Mouse (Mus musculus): Measurements from ENCODE around the gene Hhipl1.

Gene Hhipl1

GRCm38 (mm10) chr12:108312432-108312851, 6.4 kb downstream of the Hhipl1 start:
- 82% methylated on average over 6 of the region's 6 CpGs for WGBS

DNA sequence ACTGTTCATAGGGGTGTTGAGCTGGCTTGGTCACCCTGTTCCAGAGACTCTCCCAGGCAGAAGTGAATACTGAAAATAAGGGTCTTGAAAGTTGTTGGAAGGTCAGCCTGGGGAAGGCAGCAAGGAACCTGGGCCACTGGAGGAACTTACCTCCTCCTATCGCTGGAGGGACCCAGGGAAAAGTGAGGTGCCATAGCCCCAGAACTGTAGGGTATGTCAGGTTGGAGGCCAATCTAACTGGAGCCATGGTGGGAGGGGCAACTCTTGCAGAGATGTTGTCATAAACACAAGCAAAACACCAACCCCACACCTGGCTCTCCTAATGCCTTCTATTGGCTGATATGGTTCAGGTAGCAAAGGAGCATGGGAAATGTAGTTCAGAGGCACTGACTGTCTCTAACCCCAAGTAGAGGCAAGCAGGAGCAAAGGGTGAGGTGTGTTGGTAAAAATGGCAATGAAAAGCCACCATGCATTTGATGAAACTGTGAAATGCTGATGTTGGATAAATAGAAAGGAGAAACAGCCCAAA, 7.2 kb downstream of the Hhipl1 start:
- WGBS, result 83% methylated on average over 1 of the region's 1 CpGs

DNA sequence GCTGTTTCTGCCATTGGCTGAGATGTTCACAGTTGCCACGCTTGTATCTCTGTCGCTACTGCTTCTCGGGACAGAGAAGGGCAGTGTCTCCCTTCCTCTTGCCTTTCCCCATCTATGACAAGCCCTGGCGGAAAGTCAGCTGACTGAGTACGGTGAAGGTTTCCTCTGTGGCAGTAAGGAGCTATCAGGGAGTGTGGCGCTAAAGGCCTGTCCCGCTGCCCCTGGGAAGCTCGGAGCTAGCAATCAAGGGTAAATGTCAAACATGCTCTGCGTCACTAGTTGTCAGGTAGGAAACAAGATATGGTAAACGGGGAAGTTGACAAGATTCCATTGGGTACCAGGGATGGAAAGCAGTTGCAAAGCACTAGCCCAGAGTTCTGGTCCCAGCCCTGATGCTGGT, 9.7 kb downstream of the Hhipl1 start:
- WGBS, result 83% methylated on average over 10 of the region's 10 CpGs

DNA sequence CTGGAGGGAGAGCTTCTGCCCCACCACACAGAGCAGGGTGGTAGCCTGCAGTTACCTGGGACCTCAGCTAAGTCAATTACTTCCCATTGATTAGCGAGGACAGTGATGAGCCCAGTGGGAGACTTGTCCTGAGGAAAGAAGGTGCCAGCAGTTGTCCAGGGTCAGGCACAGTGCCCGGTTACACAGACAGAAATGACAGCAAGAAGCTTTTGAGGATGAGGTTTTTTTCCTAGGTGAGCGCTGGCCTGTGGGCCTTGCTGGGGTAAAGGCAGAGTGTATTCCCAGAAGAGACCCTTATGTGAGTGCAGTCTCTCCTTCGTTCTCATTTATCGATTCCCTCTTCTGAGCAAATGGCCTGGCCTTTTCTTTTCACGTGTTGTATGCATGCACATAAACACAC, 10.6 kb downstream of the Hhipl1 start:
- 75% methylated on average over 6 of the region's 6 CpGs for WGBS

- WGBS, result 51% methylated on average over 9 of the region's 9 CpGs
These were observed 11.2 kb downstream of the Hhipl1 start for GRCm38 (mm10) chr12:108317201-108317738.

- 58% methylated on average over 18 of the region's 18 CpGs for WGBS
These were observed 11.9 kb downstream of the Hhipl1 start for GRCm38 (mm10) chr12:108317826-108318430.

- 66% methylated on average over 37 of the region's 37 CpGs for WGBS
These were observed 12.4 kb downstream of the Hhipl1 start for GRCm38 (mm10) chr12:108318499-108318898.

DNA sequence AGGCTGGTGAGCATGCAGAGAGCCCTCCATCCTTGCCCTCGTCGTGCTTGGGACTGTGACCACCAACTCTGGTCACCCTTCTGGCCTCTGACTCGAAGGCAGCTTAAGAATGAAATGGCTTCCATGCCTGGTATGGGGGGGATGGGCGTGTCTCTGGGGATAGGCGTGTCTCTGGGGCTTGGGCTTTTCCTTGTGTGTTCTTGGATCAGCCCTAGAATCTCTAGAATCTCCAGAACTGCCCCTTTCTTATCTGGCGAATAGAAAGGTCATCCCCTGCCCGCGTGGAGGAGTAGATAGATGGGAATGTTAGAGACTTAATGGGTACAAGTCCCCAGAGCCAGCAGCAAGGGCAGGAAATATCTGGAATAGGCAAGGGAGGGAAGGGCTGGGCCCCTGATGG, 14.0 kb downstream of the Hhipl1 start:
- WGBS, result 65% methylated on average over 8 of the region's 8 CpGs

DNA sequence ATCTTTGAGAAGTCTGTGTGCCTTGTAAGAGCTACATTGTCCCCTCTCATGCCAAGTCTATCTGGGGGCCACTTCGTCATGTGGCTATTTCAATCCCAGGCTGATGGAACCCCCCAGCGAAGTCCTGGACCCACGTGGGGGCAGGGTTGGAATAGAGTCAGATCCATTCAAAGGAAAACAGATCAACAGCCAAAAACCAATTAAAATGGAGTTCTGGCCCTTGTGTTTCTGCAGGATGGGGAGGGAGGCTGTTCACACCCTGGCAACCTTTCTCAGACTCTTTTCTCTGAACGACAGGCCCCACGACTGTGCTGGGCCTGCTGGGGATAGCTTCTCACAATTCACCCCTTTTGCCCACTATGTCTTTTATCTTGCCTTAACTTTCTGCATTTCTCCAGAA, 20.3 kb downstream of the Hhipl1 start:
- WGBS, result 25% methylated on average over 5 of the region's 5 CpGs

GRCm38 (mm10) chr12:108327889-108328491, 21.9 kb downstream of the Hhipl1 start:
- 13% methylated on average over 66 of the region's 66 CpGs for WGBS

DNA sequence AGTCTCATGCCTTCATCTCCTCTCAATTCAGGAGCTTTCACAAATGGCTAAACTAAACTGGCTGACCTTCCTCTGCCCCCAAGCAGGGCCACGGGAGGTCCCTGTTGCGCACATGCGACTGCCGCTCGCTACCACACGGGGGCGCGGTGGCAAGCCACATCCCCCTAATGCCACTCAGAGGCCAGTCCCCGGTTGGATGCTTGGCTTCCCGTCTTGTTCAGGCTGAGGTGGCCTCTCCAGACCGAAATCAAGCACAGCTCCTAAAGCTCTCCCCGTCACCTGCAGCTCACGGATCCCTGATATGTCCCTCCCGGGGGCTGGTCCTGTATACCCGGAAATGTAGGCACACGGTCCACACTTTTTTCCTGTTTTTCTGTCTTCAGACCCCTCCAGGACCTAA, 27.0 kb downstream of the Hhipl1 start:
- under 1% methylated on average over 16 of the region's 16 CpGs for WGBS

DNA sequence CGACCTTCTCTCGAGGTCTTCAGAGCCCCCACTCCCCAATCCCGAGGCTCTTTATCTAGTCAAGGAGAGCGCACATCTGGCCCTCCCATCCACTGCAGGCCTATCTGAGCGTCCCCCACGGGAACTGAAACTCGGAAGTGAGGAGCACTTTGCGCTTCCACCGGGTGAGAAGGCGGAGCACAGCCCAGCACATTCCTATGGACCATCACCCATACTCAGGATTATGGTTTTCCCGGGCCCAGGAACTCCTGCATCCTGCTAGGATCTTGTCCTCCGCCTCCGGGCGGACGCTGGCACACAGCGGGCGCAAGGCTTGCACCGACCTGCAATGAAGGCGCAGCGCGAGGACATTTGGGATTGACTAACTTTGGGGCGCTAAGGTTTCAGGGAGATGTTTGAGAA, 27.4 kb downstream of the Hhipl1 start:
- under 1% methylated on average over 22 of the region's 22 CpGs for WGBS

DNA sequence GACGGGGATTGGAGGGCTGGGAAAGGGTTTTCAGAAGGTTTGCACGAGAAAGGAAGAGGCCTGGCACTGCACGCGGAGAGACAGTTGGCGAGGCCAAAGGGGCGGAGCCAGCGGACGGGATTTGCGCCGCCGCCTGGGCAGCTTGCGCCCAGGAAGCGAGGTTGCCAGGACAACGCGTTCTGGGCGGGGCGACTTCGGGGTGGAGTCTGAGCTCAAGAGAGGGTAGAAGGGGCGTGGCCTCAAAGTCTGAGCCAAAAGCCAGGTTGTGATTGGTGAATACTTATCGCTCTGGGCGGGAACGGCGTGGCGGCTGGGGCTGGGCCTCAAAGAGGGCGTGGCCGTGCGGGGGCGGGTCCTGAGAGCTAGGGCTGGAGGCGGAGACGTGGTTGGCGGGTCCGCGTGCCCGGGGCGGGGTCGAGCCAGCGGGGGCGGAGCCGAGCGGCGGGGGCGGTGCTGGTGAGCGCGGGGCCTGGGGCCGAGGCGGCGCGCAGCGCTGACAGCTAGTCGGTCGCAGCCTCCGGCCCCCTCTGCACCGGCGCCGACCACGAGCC, 27.9 kb downstream of the Hhipl1 start, which contains the start of gene Cyp46a1:
Cyp46a1 (plus strand) TSS at position 487 of the 551 bp plus-strand sequence.
- under 1% methylated on average over 43 of the region's 56 CpGs for WGBS

DNA sequence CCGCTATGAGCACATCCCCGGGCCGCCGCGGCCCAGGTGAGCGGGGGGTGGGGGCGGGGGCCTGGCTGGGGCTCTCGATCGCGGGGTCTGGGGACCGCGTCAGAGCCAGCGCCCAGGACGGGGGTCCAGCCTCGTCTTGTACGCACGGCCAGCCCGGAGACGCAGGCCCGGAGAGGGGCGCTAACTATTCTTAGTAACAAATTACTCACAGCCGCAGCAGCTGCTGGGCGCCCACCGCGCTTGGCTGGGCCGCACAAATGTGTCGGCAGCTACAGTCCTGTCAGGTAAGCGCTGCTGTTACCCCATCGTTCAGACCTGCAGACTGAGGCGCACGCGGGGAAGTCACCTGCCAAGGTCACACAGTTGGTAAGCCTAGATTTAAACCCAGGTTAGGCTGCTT, 28.5 kb downstream of the Hhipl1 start:
- WGBS, result 2% methylated on average over 32 of the region's 32 CpGs

DNA sequence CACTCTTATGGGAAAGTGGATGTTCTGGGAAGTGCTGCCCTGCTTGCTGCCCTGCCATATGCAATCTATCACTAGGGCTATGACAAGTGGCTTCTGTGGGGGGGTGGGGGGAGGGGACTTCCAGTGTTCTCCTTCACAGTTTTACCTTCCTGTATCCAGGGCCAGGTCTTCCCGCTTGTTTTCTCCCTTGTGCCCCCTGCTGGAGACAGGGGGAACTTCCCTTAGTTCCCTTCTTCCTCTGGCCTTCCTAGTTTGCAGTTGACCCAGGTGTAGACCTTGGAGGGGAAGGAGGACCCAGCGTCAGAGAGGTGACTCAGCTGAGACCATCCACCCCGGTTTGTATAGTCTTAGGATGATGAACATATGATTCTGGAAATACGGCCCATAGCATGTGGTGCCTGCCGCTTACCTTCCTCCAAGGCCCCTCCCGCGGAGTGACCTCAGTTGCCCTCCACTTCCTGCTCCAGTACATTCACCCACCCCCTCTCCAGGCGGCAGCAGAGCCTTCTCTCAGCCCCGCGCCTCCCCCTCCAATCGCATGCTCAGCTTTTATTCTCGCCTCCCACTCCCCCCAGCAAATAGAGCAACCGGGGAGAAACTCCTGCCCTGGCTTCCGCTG, 32.6 kb downstream of the Hhipl1 start:
- 28% methylated on average over 14 of the region's 14 CpGs for WGBS

- 83% methylated on average over 8 of the region's 8 CpGs for WGBS
These were observed 42.1 kb downstream of the Hhipl1 start for GRCm38 (mm10) chr12:108348151-108348550.

GRCm38 (mm10) chr12:108349026-108349425, 43.0 kb downstream of the Hhipl1 start:
- WGBS, result 43% methylated on average over 5 of the region's 5 CpGs

GRCm38 (mm10) chr12:108350931-108351330, 44.9 kb downstream of the Hhipl1 start:
- WGBS, result 83% methylated on average over 10 of the region's 10 CpGs

DNA sequence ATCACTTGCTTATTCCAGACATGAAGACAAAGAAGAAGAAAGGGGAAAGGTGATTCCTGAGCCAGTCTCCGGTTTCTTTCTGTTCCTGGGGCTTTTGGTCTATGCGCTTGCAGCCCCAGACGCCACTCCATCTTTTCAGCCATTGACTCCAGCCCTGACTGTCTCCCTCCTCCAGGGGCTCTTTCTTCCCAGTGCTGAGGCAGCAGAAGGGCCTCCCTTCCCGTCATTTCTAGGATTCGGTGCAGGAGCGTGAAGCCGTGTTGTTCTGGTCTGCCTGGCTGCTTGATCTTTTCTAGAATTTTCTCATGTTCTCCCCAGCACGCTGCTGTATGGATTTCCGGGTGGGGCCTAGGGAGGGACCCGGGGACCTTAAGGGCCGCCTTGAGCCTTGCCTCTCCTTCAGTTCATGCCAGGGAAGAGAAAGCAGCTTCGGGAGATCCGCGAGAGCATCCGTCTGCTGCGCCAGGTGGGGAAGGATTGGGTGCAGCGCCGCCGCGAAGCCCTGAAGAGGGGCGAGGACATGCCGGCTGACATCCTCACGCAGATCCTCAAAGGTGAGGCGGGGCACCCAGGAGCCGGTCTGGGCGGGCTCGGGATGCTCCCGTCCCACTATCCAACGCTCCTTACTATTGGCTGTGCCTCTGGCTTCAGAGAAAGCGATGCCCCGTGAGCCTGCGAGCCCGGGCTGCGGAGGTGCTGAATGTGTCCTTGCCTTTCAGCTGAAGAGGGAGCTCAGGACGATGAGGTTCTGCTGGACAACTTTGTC, 46.5 kb downstream of the Hhipl1 start:
- 58% methylated on average over 35 of the region's 35 CpGs for whole genome bisulfite sequencing

DNA sequence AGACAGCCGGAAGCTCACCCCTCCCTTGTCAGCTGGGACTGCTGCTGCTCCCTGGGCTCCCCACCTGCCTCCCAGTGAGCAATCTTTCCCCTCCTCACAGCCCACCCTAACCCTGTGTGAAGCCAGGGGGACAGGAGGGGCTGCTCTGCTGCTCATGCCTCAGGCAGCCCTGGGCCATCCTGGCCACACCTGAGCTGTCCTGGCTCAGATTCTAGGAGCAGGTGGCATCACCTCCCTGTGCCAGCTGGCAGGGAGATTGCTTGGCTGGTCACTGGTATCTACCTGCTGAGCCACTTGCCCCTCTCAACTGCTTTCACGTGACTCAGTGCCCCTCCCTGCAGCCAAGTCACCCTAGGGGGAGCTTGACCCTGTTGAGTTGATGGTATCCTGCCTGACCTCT, 48.2 kb downstream of the Hhipl1 start:
- 78% methylated on average over 2 of the region's 2 CpGs for WGBS

- WGBS, result 79% methylated on average over 1 of the region's 1 CpGs
These were observed 49.2 kb downstream of the Hhipl1 start for GRCm38 (mm10) chr12:108355271-108355670.

DNA sequence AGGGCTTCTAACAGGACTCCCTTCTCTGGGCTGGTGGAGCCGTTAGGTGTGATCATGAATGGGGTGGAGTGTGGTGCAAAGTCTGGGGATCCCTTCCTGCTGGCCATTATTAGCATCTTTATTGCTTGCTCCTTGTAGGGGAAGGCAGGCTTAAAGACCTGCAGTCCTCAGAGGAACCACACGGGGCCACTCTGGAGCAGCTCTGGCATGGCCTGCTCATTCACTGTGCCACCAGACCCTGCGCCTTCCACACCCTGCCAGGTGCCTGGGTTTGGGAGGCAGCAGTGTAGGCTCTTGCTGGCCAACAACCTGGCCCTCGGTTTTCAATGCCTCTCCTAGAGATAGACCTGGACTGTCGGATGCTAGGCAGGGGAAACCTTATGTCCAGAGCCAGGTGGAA, 57.7 kb downstream of the Hhipl1 start:
- 8% methylated on average over 5 of the region's 5 CpGs for WGBS

Measured in cerebral cortex, adult 2 months (tissue).